Mouse (Mus musculus) cerebellum, postnatal 25 days (tissue): Measurements from ENCODE around the gene Csf2.
A peak's percentile ranks its signal among the peaks of the same experiment; 100 is the strongest.

Source experiments
- DNase-seq, 2 experiments: peaks; one replicate each; pipeline ENCODE4 v3.0.0; 2021; ENCODE audit warnings: mixed read lengths in 2 of 2

Gene Csf2

DNA sequence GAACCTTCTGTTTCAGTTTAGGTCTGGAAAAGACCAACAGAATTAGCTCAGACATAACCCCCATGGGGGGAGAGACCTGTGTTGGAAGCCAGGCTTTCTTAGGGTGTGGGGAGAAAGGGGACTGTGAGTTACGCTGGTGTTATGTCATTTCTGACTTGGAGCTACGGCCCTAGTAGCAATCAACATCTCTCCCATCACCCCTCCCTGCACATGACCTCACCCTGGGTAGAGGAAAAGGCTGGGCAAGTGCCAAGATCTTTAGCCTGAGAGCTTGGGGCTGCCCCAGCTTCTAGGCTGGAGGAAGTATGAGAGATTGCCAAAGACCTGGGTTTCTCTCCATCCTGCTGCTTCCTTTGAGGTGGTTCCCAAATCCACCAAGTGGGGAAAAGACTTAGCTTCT, 12.5 kb downstream of the Csf2 start:
- DNase-seq, result peak; percentile 28 to 54

DNA sequence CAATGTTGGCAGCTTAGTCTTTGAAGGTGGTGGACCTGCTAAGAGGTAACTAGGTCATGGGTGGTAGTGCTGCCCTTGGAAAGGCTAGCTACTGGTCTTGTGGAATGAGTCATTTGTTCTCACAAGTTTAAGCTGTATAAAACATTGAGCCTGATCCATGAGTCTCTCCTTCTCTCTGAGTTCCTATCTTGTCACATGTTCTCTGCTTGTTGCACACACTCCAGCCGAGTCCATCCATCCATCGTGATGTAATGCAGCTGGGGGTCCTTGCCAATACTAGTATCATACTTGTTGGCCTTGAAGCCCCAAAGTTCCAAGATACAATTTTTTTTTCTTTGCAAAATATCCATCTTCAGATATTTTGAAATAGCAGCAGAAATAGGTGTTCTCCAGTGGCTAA, 22.0 kb downstream of the Csf2 start:
- no peak for DNase-seq

DNA sequence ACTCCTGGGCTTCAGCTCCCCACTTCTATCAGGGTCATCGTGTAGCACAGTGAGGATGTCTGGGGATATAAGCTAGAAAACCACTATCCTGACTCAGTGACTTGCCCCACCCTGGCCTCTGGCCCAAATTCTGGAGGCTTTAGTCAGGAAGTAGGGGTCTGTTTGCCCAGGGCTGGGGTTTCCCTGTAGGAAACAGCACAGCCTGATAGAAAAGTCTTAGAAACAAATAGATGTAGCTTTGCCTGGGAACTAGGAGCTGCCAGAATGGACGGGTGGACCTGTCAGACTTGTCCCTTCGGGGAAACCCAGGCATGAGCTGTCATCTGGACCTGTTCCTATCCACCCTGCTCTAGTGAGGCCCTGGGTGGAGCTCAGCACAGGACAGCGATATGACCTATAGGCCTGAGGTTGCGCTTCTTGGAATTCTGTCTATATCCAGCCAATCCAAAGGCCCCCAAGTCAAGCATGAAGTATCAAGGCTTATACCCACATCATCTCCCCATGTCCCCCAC, 24.9 kb downstream of the Csf2 start:
- DNase-seq, result no peak

DNA sequence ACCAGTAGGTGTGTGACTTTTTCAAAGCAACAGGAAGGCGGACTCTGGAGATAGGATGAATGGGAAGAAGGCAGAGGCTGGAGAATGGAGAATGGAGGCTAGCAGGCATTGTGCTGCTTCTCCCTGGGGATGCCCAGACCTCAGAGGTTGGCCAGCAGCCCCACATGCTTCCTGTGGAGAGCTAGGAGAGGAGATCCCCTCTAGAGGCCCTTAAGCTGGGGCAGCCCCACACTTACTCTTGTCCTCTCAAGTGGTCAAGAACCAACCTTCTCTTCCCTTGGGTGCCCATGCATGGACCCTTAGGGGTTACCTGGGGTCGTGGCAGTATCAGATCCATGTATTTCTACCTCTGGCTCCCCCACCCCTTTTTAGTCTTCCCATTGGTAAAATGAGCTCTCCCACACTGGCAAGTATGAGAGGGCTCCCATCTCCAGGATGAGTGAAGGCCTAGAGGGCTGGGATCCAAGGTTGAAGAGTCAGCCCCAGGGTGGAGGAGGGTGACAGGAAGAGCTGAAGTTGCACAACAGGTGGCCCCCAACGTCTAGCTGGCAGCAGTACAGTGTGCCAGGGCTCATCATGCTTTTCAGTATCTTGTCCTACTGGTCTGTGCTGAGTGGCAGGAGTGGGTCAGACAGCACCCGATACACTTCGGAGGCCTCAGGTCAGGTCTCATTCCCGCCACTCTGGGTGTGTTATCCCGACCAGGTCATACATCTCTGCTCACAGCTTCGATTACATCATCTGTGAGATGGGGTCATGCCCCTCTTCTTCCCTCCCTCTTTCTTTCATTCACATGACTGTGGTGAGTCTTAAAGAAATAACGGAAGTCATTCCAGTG, 25.6 kb downstream of the Csf2 start:
- no peak for DNase-seq

DNA sequence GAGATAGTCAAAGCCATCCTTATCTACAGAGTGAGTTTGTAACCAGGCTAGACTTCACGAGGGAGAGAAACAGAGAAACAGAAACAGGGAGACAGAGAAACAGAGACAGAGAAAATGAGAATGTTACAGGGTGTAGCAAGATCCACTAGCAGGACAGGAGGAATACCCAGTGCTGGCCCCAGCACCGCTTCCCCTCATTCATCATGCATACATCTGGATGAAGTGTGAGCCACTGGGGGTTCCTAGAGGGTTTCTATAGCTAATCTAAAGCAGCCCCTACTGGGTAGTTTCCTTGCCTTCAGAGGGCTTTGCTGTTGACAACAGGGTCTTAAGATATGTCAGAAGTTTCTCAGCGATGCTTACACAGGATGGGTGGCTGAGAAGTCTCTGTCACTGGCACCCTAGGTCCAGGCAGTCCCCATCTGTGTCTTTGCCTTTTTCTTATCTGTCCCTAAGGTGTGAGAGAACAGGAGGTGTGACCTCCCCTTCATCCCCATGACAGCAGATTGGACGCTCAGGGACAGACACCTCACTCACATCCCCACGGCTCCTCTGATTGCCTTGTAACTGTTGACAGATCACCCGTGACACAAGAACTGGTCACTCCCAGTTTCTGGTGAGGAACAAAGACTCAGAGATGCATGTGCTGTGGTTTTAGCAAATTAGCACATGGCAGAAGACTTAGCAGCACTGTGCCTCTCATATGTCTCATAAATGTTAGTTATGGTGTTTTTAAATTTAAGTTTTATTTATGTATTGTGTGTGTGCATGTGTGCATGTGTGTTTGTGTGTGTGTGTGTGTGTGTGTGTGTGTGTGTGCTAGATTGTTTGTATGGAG, 29.3 kb downstream of the Csf2 start:
- DNase-seq, result no peak

DNA sequence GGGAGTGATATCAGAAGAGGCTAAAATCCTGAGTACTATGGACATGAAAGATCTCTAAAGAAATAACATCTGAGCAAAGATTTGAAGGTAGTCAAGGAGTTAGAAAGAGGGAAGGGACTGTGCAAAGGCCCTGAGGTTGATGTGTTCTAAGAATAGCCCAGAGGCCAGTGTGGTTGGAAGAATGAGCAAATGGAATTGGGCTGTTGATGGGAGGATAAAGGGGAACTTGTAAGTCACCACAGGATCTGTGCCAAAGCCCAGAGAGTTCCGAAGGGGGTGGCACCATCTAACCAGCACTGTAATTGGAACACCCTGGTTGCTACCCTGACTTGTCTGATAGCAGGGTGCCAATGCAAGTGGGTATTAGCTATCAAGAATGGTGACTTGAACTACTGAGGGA, 30.3 kb downstream of the Csf2 start:
- no peak for DNase-seq

DNA sequence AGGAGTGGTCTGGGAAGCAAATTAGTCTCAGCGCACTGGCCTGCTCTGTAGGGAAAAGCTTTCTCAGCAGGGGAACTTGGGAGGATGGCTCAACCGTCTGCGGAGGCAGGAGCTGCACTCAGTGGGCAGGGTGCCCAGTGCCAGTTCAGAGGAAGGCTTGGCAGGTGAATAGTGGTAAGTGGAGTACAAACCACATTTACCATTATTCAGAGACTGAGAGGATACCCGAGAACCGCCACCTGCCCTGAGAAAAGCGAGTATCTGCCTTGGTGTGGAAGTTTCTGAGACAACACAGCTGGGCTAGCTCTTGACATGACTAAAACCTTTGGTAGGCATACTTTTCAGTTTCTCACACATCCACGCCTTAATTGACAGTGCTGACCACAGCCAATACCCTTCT, 32.1 kb downstream of the Csf2 start:
- peak; percentile 84 to 90 for DNase-seq

DNA sequence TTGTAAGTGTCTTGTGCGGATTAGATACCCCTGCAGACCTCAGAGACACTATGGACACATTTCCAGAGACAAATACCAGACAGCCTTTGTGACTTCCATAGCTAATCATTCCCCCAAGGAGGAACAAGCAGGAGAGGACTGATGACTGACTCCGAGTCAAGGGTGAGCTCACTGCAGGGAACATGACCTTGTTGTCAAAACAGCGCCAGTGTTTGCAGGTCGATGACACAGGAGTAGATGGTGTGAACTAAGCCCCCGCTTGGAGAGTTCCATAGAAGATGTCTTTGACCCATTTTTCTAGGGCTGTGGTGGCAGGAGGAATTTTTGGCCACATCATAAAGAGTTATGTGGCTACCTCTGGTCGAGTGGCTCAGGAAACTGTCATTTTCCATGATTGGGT, 33.4 kb downstream of the Csf2 start:
- no peak for DNase-seq

DNA sequence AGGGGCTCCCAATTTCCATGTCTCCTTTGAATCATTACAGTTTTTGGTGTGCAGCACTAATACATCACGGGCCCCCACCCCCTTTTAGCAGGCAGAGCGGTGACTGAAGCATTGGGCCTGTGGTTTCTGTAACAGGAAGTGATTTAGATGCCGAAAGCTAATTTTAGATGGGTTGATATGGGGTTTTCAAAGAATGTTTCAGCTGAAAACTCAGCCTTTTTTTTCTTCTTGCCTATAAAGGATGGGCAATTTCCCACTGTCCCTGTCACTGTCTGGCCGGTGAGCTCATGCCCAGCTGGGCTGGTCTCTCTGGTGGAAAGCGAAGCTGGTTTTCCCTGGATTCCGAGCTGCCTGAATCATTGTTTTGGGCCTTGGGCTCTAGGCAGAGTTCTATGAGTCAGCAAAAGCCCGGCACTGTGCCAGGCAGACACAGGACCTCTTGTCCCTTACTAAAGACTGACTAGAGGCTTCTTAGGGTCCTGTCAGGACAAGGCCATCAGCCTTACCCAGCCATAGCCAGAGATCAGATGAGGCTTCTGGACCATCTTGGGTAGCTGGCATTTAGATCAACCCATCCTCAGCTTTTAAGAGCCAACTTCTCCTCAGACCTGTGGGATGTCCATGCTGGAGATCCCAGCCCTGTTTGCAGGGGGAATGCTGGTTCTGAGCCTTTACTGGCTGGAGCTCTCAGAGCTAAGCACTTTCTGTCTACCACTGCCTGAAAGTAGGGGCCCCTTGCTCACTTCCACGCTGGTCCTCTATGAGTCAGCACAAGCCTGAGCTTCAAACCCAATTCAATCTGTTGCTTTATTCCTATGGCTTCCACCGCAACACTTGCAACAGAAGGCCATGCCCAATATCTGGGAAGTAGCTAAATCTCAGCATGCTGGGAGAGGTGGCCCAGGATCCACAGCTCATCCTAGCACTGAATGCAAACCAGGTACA, 34.7 kb downstream of the Csf2 start:
- DNase-seq, result peak; percentile 62 to 74

DNA sequence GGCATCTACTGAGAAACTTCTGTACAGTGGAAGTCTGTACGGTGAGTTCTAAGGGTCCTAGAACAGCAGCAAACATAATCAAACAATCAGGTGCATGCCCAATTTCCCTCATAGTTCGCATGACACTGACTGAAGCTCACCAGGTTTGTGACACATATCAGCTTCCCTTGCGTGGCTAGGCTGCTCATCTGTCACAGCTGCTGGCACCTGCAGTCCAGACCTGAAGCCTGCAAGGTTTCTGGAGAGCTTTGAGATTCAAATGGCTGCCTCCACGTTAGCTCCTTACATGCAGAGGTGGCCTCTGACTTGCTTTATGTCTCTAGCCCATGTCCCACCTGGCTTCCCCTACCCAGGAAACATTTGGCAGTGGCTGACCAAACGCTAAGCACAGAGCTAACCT, 35.8 kb downstream of the Csf2 start:
- no peak for DNase-seq

DNA sequence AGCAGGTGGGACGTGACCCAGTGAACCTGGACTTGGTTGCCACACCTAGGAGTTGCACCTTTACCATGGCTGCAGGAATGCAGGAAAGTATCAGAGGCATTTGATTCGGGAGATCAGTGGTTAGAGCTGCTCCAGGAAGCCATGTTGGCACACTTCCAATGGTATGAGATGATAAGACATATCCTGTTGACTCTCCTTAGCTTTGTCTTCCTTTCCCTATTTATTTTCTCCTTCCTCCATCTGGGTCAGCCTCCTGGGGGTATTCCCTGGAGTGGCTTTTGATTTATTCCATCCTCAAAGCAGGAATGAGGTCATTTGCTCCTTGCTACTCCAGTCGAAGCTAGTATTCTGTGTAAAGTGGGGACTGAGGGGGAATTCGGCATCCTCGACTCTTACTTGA, 42.5 kb downstream of the Csf2 start:
- no peak for DNase-seq

DNA sequence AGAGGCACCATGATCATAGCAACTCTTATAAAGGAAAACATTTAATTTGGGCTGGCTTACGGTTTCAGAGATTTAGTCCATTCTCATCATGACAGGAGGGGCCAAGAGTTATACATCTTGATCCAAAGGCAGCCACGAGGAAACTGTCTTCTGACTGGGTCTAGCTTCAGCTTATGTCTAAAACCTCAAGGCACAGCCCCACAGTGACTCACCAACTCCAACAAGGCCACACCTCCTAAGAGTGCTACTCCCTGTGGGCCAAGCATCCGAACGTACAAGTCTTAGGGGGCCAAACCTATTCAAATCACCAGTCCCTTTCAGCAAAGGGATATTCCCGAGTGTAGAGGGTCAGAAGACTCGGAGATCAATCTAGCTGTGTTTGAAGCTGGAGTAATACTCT, 44.1 kb downstream of the Csf2 start:
- no peak for DNase-seq

DNA sequence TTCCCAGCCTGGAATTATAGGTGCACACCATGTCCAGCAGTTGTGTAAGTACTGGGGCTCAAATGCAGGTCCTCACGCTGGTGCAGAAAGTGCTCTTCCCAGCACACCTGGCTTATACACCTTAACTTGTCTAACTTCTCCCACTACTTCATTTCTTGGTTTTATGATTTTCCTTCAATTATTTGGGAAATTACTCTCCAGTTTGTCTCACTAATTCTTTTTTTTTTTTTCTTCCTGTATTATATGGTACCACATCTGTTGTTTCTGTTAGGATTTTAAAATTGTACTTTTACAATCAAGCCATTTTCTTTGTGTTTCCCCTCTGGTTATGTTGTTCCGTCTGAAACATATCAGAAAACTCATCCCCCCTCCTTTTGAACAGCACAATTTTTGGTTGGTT, 44.7 kb downstream of the Csf2 start:
- DNase-seq, result no peak

DNA sequence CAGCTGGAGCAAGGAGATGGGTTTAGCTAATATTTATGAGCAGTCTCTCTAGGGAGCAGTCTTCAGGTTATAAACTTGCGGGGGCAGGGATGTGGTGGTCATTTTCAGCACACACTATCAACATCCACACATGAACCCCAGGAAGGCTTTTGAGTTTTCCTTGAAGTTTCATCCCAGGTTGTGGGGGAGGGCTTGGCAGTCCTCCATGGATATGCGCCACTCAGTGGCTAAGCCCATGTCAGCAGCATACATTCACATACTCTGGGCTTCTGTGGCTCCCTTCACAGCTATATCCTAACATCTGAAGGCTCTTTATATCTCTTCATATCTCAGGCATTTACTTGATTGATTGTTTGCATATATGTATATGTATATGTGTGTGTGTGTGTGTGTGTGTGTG, 46.3 kb downstream of the Csf2 start:
- peak in 1 of 2 experiments; percentile 24 for DNase-seq

DNA sequence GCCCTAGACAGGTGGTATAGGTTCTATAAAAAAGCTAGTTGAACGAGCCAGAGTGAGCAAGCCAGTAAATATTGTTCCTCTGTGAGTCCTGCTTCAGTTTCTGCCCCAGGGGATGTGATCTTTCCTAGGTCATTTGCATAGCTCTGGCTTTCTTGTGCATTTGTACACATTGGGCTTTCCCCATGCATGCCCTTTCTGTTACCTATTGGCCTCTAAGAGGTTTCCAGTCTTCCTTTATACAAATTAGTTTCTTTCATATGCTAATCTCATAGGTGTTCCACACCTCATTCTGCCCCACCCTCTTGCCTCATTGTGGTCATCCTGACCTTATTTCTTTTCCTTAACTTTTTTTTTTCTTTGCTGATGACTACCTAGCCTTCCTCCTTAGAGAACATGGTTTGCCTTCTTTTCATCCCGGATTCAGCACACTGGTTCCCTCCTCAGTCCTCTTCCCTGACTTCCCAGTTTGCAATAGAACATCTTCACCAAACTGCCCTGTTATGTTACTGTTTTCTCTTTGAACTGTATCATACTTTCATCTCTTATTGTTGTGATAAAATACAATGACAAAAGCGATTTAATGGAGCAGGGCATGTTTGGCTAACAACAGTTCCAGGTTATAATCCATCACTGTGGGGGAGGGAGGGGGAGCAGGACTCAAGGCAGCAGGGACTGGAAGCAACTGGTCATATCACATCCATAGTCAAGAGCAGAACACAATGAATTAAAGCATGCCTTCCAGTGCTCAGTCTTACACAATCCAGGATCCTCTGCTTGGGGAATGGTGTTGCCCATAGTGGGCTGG, 47.4 kb downstream of the Csf2 start:
- DNase-seq, result no peak

DNA sequence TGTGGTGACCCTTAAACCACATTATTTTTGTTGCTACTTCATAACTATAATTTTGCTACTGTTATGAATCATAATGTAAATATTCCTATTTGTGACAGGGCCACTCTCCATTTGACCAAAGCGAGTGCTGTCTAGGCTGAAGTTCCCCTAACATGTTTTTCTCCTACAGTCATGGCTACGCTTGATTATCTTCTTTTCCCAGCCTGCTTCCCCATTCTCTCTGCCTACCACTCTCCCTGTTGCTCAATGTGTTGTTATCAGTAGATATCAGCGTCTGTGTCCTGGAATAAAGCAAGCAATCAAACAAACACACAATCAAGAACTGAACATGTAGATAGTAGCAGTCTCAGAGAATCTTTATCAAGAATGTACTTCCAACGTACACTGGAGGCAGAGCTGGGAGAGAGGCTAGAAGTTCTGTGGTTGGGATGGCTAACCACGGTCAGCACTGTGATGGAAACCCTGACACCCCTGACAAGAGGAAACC, 48.1 kb downstream of the Csf2 start:
- no peak for DNase-seq
